Mouse (Mus musculus): ENCODE measurements around the gene Gatb.
"Not testable (repeated sequence)": the region's sequence is repeated elsewhere in the genome, so short reads cannot be mapped to it uniquely, and the experiment has no call there.

The Gatb gene

DNA sequence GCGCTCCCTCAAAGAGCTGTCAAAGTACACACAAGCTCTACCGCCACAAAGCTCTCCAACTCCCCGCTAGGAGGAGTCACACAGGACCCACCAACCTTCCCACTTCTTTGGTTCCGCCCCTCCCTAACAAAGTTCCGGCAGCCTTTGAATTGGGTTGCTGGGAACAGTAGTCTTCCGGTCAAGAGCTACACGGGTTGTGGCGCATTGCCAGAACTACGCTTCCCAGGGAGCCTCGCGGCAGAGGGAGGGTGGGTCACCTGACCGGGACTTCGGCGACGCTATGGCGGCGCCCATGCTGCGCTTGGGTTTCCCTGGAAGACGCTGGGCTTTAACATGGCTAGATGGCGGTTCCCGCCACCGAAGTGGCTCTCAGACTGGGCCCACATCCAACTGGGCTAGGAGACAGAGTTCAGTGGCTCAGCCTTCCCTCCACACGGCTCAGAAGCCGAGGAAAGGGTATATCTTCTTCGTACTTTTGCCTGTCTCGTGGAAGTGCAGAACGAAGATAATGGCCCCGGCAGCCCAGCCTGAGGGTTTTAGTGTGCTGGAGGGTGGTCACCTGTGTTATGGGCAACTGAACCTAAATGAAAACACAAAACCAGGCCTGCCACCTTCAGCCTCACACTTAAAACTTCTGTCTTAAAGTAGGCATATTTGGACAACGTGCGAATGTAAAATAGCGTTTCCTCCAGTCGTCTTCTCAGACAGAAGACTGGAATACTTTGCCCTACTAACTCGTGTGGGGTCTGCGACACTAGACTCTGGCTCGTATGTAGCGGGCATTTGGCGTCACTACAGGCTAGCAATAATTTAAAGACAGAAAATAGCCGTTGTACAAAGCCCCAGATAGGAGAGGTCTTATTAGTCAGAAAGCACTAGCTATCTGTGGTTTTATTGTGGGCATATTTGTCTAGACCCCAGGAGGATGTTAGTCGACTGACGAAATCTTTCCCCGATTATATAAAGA is at the start of gene Gatb:
Gatb (plus strand) TSS at position 256 of the 967 bp plus-strand sequence.
- DNase-seq = peak; percentile 98

DNA sequence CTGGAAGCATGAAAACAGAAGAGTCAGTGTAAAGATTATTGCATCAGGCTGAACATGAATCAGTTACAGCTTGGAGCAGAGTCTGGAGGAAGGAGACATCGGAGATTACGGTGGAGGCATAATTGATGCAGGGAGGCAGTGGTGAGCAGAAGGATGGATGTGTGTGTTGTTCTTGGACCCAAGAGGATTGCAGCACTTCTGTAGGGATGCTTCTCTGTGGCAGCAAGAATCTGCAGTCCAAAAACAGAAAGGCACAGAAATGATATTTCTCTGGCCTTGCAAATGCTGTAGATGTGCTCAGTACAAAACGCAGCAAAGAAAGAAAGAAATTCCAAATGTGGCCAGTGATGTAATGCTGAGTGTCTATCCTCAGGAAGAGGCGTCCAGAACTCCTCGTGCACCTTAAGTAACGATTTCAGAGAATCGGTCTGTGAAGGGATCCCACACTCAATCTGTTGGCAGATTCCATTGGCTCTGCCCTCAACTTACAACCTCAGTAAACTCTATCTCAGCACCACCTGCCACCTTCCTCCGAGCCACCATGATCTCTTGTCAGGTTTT is 43.2 kb upstream of the Gatb start:
- DNase-seq = no peak

DNA sequence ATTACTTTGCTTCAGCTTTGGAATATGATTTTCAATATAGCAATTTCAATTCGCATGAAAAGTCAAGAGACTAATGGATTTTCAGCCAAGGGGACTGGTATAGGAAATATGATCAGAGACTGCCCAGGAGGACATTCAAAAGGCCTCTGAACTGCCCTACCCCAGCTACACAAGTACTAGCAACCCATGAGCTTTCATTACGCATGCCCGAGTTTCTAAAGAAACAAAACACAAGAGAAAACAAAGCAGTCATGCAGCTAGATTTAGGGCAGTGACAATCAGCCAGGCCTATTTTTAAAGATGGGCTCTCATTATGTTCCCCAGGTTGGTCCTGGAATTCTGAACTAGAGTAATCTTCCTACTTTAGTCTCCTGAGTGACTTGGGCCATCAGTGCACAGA is 41.5 kb upstream of the Gatb start:
- no peak for DNase-seq

DNA sequence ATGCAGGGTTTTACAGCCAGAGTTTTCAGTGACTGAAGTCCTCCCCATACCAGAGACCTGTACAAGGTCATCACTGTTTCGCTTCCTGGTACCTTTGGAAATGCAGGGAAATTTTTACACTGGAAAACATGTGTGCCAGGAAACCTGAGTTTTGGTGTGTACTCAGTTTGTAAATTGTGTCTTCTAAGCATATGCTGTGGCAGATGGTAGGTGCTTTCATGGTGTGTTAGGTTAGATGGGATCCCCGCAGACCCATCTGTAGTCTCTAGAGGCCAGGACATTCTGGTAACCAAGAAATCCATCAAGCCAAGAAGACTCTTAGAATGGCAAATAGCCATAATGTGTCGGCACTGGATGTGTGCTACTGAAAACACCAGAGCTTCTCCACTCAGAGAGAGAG is 38.9 kb upstream of the Gatb start:
- DNase-seq = no peak

DNA sequence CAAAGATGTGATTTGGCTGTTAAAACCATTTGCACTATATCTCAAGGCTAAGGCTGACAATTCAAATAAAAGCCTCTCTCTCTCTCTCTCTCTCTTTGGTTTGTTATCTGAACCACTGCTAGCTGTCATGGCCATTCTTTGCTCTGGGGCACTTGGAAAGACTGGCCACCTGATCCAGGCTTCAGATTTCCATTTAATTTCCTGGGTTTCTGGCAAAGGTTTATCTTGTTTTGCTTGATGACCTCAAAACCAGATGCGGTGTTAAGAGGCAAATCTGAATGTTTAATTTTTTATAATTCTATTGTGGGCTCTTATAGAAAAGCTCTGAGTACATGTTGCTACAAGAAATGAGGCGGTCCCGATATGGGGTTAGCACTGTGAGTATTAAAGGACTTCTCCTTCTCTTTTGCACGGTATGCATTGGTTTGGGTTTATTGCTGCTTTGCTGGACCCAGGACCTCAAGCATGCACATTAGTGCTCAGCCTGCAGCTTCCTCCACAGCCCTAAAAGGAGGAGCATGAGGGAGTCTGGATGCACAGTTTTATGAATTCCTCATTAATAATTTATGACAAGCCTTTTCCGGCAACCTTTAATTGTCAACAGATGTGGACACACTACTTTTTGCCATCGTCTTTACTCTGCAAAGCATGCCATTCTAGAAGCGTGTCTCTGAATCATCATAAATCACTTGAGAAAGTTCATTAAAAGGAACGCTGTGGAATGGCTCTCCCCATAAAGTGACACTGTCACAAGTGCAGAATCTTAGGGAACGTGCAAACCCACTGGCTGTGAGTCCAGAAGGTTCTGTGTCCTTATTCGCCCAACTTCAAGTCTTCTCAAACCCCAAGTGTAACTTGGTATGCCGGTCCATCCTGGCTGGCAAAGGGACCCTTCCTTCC is 38.0 kb upstream of the Gatb start:
- DNase-seq = no peak

DNA sequence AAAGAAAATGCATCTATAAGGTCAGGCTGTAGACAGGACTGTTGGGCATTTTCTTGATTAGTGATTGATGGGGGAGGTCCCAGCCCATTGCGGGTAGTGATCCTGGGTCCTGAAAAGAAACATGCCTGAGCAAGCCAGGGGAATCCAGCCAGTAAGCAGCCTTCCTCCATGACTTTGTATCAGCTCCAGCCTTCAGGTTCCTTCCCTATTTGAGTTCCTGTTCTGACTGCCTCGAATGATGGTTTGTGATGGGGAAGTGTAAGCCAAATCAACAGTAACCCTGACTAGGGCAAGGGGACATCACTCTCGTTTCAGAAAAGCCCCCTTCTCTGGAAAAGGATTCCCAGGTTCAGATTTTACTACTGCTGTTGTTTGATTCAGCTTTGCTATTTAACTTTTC is 31.2 kb upstream of the Gatb start:
- DNase-seq = no peak

DNA sequence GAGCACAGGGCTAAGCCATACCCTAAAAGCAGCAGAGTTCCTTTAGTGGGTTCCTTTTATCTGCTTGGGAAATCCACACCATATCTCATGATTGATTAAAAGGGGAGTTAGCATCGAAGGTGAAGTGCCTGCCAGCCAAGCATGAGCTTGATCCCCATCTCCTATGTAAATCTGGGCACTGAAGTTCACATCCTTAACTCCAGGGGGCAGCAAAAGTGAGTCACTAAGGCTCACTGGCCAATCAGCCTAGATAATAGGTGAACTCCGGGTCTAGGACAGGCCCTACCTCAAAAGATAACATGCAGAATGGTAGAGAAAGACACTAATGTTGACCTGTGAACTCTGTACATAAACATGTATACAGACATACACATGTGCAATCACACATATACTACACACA is 30.3 kb upstream of the Gatb start:
- DNase-seq = peak; percentile 22

DNA sequence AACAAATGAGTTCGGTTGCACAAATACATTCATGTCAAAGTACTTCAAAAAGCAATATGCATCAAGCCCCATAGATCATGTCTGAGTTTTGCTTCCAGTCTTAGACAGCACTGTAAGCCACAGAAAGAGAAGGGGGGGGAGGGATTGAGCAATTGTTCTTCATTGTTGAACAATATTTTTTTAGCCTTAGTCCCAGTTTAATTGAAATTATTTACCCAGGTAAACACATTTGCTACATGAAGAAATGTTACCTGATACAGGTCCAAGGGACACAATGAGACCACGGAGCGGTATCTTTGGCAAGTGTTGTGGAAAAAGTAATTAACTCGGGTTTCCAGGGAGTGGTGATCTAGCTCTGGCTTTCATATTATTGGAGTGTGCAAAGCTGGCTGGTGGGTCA is 23.6 kb upstream of the Gatb start:
- DNase-seq = no peak

DNA sequence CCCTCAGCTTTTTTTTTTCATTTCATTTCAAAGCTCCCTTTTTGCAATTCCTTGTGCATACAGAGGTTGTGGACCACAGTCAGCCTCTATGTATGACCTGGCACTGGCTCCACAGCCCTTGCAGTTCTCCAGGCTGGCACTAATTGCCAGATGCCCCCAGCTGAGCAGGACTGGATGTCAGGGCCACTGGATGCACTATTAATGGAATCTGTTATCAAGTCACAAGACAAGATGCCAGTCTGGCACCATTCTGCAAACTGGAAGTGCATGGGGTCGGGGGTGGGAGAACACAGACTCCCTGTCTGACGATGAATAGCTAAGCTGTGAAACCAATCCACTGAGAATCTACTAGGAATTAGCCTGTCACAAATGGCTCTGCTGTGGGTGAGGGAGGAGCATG is 22.6 kb upstream of the Gatb start:
- no peak for DNase-seq

DNA sequence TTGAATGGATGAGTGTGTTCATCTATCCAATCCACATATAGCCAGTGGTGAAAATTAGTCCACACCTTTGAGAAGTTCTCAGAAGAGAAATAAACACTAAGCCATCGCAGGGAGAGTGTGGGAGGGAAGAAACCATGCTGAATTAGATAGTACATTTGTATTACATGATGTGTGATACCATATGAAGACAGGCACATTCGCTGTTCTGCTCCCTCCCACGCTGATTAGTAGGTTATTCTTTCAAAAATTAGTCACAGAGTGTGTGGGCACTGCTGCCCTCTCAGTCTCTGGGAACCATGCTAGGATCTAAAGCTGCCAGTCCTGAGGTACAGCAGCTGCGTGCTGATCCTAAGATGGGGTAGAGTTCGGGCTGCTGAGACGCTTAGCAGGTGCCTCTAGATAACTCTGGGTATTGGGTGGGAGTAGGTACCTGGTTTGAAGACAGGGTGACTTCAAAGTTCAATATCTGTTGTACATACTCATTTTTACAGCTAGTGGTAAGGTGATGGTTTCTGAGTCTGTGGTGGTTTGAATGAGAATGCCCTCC is 20.1 kb upstream of the Gatb start:
- no peak for DNase-seq

DNA sequence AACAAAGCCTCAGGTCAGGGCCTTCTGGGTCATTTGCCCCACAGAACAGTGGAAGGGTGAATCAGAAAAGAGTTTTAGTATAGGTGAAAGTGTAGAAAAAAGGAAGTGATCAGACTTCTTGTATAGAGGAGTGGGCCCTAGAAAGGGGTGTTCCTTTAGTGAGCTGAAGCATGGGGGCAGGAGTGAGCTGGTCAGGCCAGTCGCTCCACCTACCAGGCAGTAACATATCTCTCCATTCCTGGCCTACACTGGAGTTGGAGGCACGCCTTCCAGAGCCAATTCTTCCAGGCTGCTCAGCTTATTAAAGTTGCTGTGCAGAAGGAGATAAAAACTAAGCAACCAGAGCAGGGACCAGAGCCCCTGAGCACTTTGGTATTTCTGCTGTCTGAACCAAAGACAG is 9.3 kb upstream of the Gatb start:
- DNase-seq = no peak

DNA sequence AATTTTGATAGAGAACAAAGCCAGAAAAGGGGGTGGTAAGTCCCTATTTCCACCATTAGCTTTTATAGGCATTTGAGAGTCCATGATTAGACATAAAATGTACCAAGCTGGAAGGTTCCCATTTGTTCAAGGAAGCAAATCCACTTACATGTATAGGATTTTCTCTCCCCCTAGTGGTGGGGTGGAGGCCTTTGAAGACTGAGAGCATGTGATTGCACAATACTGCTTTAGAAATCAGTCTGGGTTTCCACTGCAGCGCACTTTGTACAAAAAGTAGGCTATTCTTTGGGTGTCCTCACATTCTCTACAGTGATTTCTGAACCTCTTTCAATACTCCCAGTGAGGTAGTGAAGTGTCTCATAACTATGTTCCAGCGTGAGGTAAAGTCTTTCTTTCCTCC is 2.6 kb upstream of the Gatb start:
- peak; percentile 47 for DNase-seq

DNA sequence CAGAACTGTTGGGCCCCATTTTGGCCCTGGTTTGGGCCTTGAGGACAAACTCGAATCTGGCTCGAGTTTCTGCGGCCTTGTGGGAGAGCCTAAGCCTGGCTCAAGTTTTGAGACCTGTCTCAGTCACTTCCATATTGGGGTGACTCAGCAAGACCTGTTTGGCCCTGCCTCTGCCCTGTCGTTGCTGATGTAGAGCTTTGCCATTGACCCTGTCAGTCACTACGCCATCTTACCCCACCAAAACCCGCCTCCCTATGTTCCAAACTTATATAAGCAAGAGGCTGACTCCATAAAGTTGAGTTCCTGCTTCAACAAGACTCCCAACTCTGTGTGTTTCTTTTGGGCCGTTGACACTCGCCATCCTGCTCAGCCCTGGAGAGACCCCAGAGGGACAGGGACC is 1.4 kb upstream of the Gatb start:
- DNase-seq = not testable (repeated sequence)

DNA sequence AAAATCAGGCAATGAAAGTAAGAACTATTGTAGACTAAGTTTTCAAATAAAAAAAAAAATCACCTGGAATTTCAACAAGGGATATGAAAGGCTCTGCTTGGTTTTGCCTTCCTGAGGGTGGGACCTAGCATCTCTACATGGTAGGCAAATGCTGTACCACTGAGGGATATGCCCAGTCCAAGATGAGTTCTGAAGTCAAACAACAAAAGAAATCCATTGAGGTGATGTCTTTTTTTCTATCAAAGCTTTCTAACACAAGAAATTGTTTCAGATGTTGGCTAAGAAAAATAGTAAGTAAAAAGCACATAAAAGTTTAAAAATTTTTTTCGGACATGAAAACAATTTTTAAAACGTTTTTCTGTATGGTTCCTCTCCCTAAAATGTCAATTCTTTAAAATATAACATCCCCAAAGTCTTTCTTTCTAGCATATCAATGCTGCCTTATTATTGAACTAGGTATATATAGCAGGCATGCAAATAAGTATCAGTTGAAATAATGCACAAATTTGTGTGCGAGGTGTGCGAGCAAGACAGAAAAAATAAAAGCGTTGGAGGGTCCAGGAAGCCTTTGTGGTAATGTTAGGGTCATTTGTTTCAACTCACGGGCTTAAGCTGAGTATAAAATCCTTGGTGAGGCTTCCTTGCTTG is 579 bp upstream of the Gatb start:
- DNase-seq = no peak

DNA sequence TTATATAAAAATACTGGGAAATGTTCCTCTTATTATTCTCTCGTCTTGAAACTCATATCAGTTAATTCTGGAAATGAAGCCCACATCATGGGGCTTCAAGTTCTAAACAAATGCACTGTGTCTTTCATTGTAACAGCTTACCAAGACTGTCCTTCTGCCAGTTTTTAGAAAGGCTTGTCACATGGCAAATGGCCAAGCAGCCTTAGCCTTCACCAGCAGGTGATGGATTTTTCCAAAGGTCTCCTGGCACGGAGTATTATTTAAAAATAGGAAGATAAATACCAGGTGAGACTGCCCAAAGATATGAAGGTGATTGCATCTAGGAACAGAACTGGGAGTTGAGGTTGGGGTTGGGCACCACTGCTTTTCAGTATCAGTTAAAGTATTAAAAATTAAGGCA is 8.8 kb downstream of the Gatb start:
- DNase-seq = no peak

DNA sequence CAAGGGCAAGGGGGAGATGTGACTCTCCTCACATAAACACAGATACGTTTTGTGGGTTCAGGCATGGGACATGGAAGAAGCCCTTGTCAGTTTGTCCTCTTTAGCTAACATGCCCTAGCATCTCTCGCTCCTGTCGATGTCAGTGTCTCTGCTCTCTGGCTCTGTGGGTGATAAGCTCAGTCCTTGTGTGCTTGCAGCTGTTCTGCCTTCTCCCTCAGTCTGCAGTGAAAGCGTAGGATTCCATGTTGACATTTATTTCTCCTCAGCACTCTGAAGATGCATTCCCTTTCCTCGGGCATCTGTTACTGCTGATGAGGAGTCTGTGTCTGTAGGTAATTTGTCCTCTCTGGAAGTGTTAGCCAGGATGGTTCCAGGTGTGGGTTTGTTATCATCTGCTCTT is 9.3 kb downstream of the Gatb start:
- DNase-seq = no peak

DNA sequence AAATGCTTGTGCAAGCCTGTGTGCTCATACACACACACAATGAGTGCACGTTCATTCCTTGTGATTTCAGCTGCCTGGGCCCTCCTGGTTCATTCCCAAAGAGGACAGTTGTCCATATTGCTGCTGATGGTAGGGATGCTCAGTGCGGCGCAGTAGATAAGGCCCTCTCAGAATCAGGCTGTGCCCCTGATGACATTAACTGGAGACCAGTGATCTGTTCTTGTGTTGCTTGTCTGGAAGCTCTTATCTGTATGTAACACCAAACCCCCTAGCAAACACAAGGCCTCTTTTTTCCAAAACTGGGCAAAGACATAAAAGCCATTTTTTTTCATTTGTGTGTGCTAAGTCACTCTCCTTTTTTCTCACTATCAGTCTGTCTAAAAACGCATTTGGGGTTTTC is 11.0 kb downstream of the Gatb start:
- no peak for DNase-seq

DNA sequence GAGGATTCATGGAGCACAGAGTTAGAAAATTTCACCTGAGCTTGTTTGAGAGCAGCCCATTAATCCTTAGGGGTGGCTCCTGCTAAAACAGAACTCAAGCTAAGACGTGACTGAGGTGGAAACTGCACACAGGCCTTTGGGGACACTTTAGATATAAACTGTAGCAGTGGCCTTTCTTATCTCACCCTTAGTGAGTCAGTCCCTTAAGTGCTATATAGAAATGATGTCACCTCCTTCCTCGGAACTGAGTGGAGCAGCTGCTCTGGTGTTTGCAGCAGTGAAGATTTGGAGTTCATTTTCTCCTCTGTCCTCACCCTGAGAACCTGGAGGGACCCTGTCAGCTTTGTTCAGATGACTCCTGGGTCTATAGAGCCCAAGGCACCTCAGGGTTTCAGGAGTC is 14.8 kb downstream of the Gatb start:
- no peak for DNase-seq

DNA sequence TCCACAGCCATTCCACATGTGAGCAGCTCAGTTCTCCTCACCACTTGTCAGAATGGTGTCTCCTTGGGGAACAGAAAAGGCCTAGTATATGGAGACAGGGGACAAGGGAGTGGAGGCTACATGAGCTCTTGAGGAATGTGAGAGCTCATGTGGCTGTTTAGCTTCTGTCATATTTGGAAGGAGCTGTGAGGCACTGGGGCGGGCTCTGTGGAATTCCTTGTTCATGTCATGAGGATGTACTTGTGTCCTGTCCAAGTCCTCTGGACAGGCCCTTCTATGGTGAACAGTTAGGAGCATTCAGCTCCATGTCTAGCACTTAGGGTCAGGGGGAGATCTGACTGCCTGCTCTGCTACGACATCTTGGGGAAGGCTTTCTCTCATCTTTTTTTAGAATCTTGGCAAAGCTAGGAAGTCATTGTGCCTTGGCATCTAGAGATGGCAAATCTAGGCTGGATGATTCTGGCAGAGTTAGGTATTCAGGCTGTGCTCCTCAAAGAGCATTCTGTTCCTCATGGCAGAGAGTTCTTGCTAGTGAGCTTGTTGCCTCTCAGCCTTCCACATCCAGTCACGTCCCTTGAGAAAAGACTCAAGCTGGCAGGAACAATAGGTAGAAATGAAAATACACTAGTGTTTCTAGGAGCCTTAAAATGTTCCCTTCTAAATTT is 16.3 kb downstream of the Gatb start:
- DNase-seq = no peak

DNA sequence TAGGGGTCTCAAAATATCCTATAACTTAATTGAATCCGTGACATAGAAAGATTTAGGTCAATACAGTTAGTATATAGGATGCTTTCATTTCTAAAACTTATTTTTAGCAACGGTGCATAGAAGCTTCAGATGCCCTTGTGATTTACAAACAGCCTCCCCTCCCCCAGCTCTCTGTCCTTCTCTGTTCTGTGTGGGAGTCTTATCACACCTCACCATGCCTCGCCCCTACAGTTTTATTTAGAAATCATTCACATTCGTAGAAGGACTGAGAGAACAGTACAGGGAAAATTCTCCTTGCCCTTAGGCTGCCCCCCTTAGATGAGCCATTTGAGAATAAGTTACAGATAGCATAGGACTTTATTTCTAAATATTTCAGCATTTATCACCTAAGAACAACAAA is 18.1 kb downstream of the Gatb start:
- no peak for DNase-seq

DNA sequence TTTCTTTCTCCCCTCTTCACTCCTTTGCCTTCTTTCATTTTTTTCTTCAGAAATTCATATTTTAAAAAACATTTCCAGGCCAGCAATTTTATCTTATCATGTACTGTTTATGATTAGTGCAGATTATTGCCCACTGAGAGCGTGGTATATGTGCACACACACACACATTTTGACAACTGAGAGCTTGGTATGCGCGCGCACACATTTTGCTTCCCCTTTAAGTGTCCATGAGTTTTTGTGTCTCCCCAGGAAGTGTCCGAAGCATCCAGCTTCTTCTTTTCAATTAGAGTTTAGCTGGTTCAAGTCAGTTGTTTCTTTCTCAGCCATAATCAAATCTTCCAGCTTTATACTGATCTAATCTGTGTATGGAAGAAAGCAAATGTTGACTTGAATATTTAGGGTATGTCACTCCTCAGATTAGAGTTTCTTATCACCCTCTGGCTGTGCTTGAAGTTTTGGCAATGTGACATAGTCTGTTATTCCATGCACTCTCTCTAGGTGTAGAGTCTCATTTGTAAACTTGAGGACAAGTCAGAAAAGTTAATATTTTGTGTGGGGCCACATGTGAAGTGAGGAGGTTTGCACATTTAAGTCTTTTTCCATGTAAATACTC is 18.8 kb downstream of the Gatb start:
- DNase-seq = no peak

DNA sequence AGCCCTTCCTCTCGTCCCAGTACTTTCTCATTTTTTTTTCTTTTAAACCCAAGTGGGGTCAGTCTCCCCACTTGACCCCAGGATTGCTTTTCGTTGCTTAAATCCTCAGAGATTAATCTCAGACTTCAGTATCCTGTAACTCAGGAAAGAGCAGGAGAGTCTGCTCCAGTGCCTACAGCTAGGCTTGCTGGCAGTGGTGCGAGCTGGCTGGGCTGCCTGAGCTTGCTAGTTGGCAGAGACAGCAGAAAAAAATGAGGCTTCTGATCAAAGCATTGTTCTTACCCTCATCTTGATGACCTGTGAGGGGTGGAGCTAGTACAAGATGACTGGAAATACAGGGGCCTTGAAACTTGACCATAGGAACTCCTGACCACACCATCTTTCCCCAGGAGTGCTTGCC is 20.5 kb downstream of the Gatb start:
- no peak for DNase-seq

All from kidney, adult 18-20 months (tissue).